Mouse (Mus musculus) ES-Bruce4 (cell line): ENCODE results near the gene Foxp1. TPM values are rescaled to one million over a fixed set of nuclear protein-coding genes. Genes with fewer than 3 reads are reported as not detected.

ENCODE experiments used
- H3K27ac ChIP-seq: 2 replicates; pipeline ENCODE4 v1.5.1; 2012; ENCODE audit warnings: low read length, inconsistent platforms; ENCODE audit not compliant: insufficient read depth
- H3K27me3 ChIP-seq: 2 replicates; pipeline ENCODE4 v1.6.1; 2012; ENCODE audit warnings: mild to moderate bottlenecking, low read length, inconsistent platforms; ENCODE audit not compliant: control insufficient read depth, poor library complexity, insufficient read depth, severe bottlenecking
- H3K36me3 ChIP-seq: 2 replicates; pipeline ENCODE4 v1.6.1; 2012; ENCODE audit warnings: inconsistent platforms, mild to moderate bottlenecking, low read length, moderate library complexity; ENCODE audit not compliant: control insufficient read depth, poor library complexity, insufficient read depth, severe bottlenecking
- H3K4me1 ChIP-seq: one replicate; pipeline ENCODE4 v1.8.1; 2011; ENCODE audit warnings: low read length; ENCODE audit not compliant: control insufficient read depth, insufficient read depth
- H3K4me3 ChIP-seq: 2 replicates; pipeline ENCODE4 v1.5.1; 2011; ENCODE audit warnings: low read depth, mild to moderate bottlenecking, low read length
- H3K9ac ChIP-seq: 2 replicates; pipeline ENCODE4 v1.6.1; 2012; ENCODE audit warnings: low read depth, mild to moderate bottlenecking, inconsistent platforms; ENCODE audit not compliant: poor library complexity, severe bottlenecking
- H3K9me3 ChIP-seq: replicated peaks from 2 replicates; pipeline ENCODE4 v1.6.1; 2012; ENCODE audit warnings: mild to moderate bottlenecking, low read length, inconsistent platforms; ENCODE audit not compliant: control insufficient read depth, poor library complexity, insufficient read depth, severe bottlenecking
- CTCF ChIP-seq: IDR thresholded peaks from one replicate; pipeline ENCODE4 v1.8.1; 2011; ENCODE audit warnings: low read depth, low read length
- EP300 ChIP-seq: IDR thresholded peaks from 2 replicates; pipeline ENCODE4 v1.6.1; 2011; ENCODE audit warnings: low read depth, low read length; ENCODE audit not compliant: insufficient read depth
- POLR2A ChIP-seq: IDR thresholded peaks from one replicate; pipeline ENCODE4 v1.8.1; 2011; ENCODE audit warnings: low read length; ENCODE audit not compliant: insufficient read depth
- polyA plus RNA-seq: library from polyadenylated mRNA; stranded (reverse); fragments of >200 nt; gene quantifications from 2 replicates; pipeline ENCODE4 v1.2.4, GENCODE M21; 2011; ENCODE audit warnings: low read depth; ENCODE audit not compliant: missing spikeins, insufficient read depth, insufficient read length

Gene Foxp1
- polyA plus RNA-seq, 1 experiment, result 33.5 TPM

GRCm38 (mm10) chr6:99135938-99136729 is 386.4 kb downstream of the Foxp1 start:
- Histone ChIP-seq H3K4me1 (no peaks in the 10 kb centered on the region), H3K27me3 (no peaks in the 10 kb centered on the region), H3K9ac (no peak overlapping the region)

GRCm38 (mm10) chr6:99131815-99132214 is 390.7 kb downstream of the Foxp1 start:
- H3K4me3 ChIP-seq, result no peak overlapping the region

More at GRCm38 (mm10) chr6:99135938-99136729, 386.4 kb downstream of the Foxp1 start:
- no peaks in the 10 kb centered on the region for H3K9me3 ChIP-seq
- H3K27ac ChIP-seq, result no peak overlapping the region
- no peaks in the 10 kb centered on the region for H3K36me3 ChIP-seq
- no peak for TF ChIP-seq EP300
- TF ChIP-seq POLR2A, result no peak
- TF ChIP-seq CTCF, result no peak
- no peak overlapping the region for H3K4me3 ChIP-seq

GRCm38 (mm10) chr6:99130758-99131410 is 391.6 kb downstream of the Foxp1 start:
- Histone ChIP-seq H3K27ac (no peak overlapping the region), H3K4me3 (no peak overlapping the region), H3K9ac (no peak overlapping the region), H3K9me3 (no peaks in the 10 kb centered on the region), H3K4me1 (no peaks in the 10 kb centered on the region), H3K36me3 (no peaks in the 10 kb centered on the region), H3K27me3 (no peaks in the 10 kb centered on the region)
- TF ChIP-seq CTCF, result no peak
- no peak for TF ChIP-seq EP300
- TF ChIP-seq POLR2A, result no peak

More at GRCm38 (mm10) chr6:99131815-99132214, 390.7 kb downstream of the Foxp1 start:
- H3K27ac ChIP-seq, result no peak overlapping the region
- no peaks in the 10 kb centered on the region for H3K9me3 ChIP-seq
- H3K36me3 ChIP-seq, result no peaks in the 10 kb centered on the region
- no peak overlapping the region for H3K9ac ChIP-seq
- no peaks in the 10 kb centered on the region for H3K4me1 ChIP-seq
- H3K27me3 ChIP-seq, result no peaks in the 10 kb centered on the region
- TF ChIP-seq POLR2A, result no peak
- no peak for TF ChIP-seq EP300
- TF ChIP-seq CTCF, result no peak

- no peak for TF ChIP-seq EP300
- no peak for TF ChIP-seq POLR2A
- TF ChIP-seq CTCF, result no peak
- Histone ChIP-seq H3K27me3 (no peaks in the 10 kb centered on the region), H3K4me1 (no peaks in the 10 kb centered on the region), H3K9ac (no peak overlapping the region), H3K36me3 (no peaks in the 10 kb centered on the region), H3K4me3 (no peak overlapping the region), H3K27ac (no peak overlapping the region), H3K9me3 (no peaks in the 10 kb centered on the region)
Measured at GRCm38 (mm10) chr6:99126717-99127116, 395.8 kb downstream of the Foxp1 start.

- no peak overlapping the region for H3K27ac ChIP-seq
- no peaks in the 10 kb centered on the region for H3K4me1 ChIP-seq
- H3K9ac ChIP-seq, result no peak overlapping the region
- TF ChIP-seq EP300, result no peak
- TF ChIP-seq CTCF, result no peak
- TF ChIP-seq POLR2A, result no peak
- no peak overlapping the region for H3K4me3 ChIP-seq
- no peaks in the 10 kb centered on the region for H3K27me3 ChIP-seq
- H3K9me3 ChIP-seq, result no peaks in the 10 kb centered on the region
- H3K36me3 ChIP-seq, result no peaks in the 10 kb centered on the region
Measured at GRCm38 (mm10) chr6:99120776-99121766, 401.4 kb downstream of the Foxp1 start.
